In the genomic region with DNA sequence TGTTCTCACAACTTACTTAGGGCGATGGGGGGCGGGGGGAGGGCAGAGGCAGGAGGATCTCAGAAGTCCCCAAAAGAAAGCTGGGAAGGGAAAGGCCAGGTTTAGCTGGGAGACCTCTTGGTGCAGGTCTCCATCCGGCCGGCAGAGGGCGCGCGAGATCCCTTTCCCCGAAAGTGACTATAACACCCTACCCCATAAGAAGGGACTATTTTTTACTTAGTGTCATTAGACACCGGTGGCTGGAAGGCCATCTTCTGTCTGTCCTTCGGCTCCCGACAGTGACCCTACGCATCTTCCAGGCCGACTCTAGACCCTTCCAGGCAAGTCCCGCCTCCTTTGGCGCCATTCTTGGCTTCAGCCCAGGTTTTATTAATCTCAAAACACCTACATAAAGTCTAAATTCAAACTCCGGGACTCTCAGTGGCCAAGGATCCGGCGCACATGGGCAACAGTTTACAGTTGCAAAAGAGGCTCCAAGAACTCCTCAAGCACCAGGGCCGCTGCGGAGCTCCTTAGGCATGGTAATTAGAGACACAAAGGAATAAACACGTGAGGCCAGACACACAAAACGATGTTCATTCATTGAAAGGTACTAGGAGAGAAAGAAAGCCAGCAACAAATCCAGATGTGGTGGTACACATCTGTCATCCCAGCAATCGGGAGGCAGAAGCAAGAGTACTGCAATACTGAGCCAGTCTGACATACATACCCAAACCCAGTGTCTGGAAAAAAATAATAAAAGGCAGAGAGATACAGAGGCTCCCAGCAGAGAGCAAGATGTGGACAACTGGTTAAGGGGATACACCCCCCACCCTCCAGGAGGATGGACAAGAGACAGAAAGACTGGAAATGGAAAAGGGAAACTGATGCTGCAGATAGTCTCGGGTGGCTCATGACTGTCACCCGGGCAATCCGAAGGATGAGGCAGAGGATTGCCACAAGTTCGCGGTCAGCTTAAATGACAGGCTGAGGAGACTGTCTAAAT, we compare ENCODE assay signal across 8 mouse cellular contexts. TPM values are rescaled to one million over a fixed set of nuclear protein-coding genes. Genes with fewer than 3 reads are reported as not detected.
A peak's percentile ranks its signal among the peaks of the same experiment; 100 is the strongest.
DNase-seq lines count a peak whose midpoint lies in the region; ATAC-seq and TF ChIP-seq lines count a peak whose summit lies in the region.

Gene Kcna7, plus strand, starts transcription at position 563 of the 985 bp plus-strand sequence.

- TF ChIP-seq CTCF in lung, embryonic 14.5 days (IDR thresholded peaks at IDR 0.05; ENCODE audit: low read depth): peak; percentile 94

- H3K4me2 ChIP-seq in lung, embryonic 14.5 days: peak within 1 kb of the TSS; percentile 65
- peak within 1 kb of the TSS; percentile 58 for H3K4me2 ChIP-seq in neural tube, embryonic 15.5 days

- H3K4me1 ChIP-seq in hindbrain, embryonic 10.5 days (replicated peaks): peaks cover 17% of the 10 kb centered on the region
- H3K4me1 ChIP-seq in lung, embryonic 14.5 days (ENCODE audit: insufficient read depth): no peaks in the 10 kb centered on the region
- peaks cover 18% of the 10 kb centered on the region for H3K4me1 ChIP-seq in neural tube, embryonic 15.5 days

- peak; percentile 50; the same call in 1 of the 2 replicates for ATAC-seq in frontal cortex, adult (ENCODE audit: low TSS enrichment)
- ATAC-seq in lung, embryonic 14.5 days (ENCODE audit: insufficient read depth): peak; percentile 48; the same call in 1 of the 2 replicates
- no peak for ATAC-seq in neural tube, embryonic 15.5 days (ENCODE audit: low FRiP score)

- peak within 1 kb of the TSS; percentile 32 for H3K9ac ChIP-seq in lung, embryonic 14.5 days
- 0 out of 2 replicates have a peak within 1 kb of the TSS, but pooled peaks have one; percentile 10 for H3K9ac ChIP-seq in neural tube, embryonic 15.5 days (replicated peaks)

- peak; percentile 49 for DNase-seq in MN1 (ENCODE audit: low spot score)
- peak; percentile 69 for DNase-seq in cerebellum, adult 8-10 months
- DNase-seq in hindbrain, embryonic 10.5 days (ENCODE audit: low spot score): peak; percentile 66
- DNase-seq in layer of hippocampus, adult 9-10 months (ENCODE audit: low spot score): peak; percentile 65
- peak; percentile 79 for DNase-seq in lung, embryonic 14.5 days
- DNase-seq in thymus, postnatal 14 days: peak; percentile 82

- WGBS in hindbrain, embryonic 10.5 days: 12% methylated on average over 28 of the region's 28 CpGs
- WGBS in lung, embryonic 14.5 days: 8% methylated on average over 28 of the region's 28 CpGs
- WGBS in neural tube, embryonic 15.5 days: 11% methylated on average over 28 of the region's 28 CpGs

- H3K9me3 ChIP-seq in hindbrain, embryonic 10.5 days: no peaks in the 10 kb centered on the region
- H3K9me3 ChIP-seq in lung, embryonic 14.5 days (ENCODE audit: low read depth, low read length): no peaks in the 10 kb centered on the region
- H3K9me3 ChIP-seq in neural tube, embryonic 15.5 days (replicated peaks): no peaks in the 10 kb centered on the region

- no peak within 1 kb of the TSS for H3K27ac ChIP-seq in hindbrain, embryonic 10.5 days
- H3K27ac ChIP-seq in lung, embryonic 14.5 days (ENCODE audit: low read depth): no peak within 1 kb of the TSS
- H3K27ac ChIP-seq in neural tube, embryonic 15.5 days (replicated peaks): no peak within 1 kb of the TSS

- peaks cover 56% of the 10 kb centered on the region for H3K27me3 ChIP-seq in hindbrain, embryonic 10.5 days (ENCODE audit: insufficient read depth, poor library complexity, severe bottlenecking)
- H3K27me3 ChIP-seq in lung, embryonic 14.5 days (ENCODE audit: insufficient read depth, low read length): peaks cover 51% of the 10 kb centered on the region
- peaks cover 56% of the 10 kb centered on the region for H3K27me3 ChIP-seq in neural tube, embryonic 15.5 days (replicated peaks)

- H3K4me3 ChIP-seq in hindbrain, embryonic 10.5 days: peak within 1 kb of the TSS; percentile 45
- H3K4me3 ChIP-seq in lung, embryonic 14.5 days (ENCODE audit: low read depth, low read length): peak within 1 kb of the TSS; percentile 39
- H3K4me3 ChIP-seq in neural tube, embryonic 15.5 days (replicated peaks): peak within 1 kb of the TSS; percentile 37

- no peaks in the 10 kb centered on the region for H3K36me3 ChIP-seq in hindbrain, embryonic 10.5 days
- no peaks in the 10 kb centered on the region for H3K36me3 ChIP-seq in lung, embryonic 14.5 days (ENCODE audit: insufficient read depth)
- H3K36me3 ChIP-seq in neural tube, embryonic 15.5 days: no peaks in the 10 kb centered on the region

RNA-seq across cellular contexts. Expression of gene Kcna7, which starts in this region (rescaled TPM):
- polyA plus RNA-seq in hindbrain, embryonic 10.5 days (2016; fragmentation: Nextera tagmentation; extraction: Ambion mirVana): 0.07 TPM in 1 of 2 replicates, not detected in the other
- polyA plus RNA-seq in lung, embryonic 14.5 days (2014; fragmentation: Nextera tagmentation; extraction: Ambion mirVana): 0.08 TPM in 1 of 2 replicates, not detected in the other
- polyA plus RNA-seq in neural tube, embryonic 15.5 days (2015; fragmentation: Nextera tagmentation; extraction: Ambion mirVana): 0.08 and 0.09 TPM in 2 replicates

Comparison
In these comparisons a context has a peak if more than half of its experiments do, and no peak if none do; other contexts are left out.
1. Peak in DNase-seq and H3K4me3 ChIP-seq in hindbrain, embryonic 10.5 days; RNA of the gene not detected or under 1 TPM.
2. Peak in DNase-seq, ATAC-seq, H3K4me3 ChIP-seq, H3K9ac ChIP-seq and H3K4me2 ChIP-seq in lung, embryonic 14.5 days; RNA of the gene not detected or under 1 TPM.